Mouse (Mus musculus) left cerebral cortex, postnatal 14 days (tissue): ENCODE data around the gene Fam136a. TPM values are rescaled to one million over a fixed set of nuclear protein-coding genes. Genes with fewer than 3 reads are reported as not detected.

Source experiments
- total RNA-seq, 2 experiments: library from RNA; stranded (reverse); gene quantifications; 2 replicates each; pipeline ENCODE4 v1.2.3; 2021

Fam136a gene
- total RNA-seq, 2 experiments from 2014 or later, result 26.2 to 28.4 TPM

Other genes starting within 250 kb of the Fam136a start
- 10 to 100 TPM; 16.3 to 18.5 TPM for gene Tgfa, start 170.4 kb upstream of the Fam136a start, total RNA-seq
- 10 to 100 TPM; 63.3 to 71.7 TPM for gene Snrpg, start 5.7 kb downstream of the Fam136a start, total RNA-seq
- gene Pcyox1, start 31.5 kb downstream of the Fam136a start, total RNA-seq, result 100 to 1,000 TPM; 108 to 109 TPM
- 100 to 1,000 TPM; 106 to 107 TPM for gene Tia1, start 38.6 kb downstream of the Fam136a start, total RNA-seq
- gene Gm44790, start 61.0 kb downstream of the Fam136a start, total RNA-seq, result under 1 TPM in 1 of 2 experiments, not detected in 1; 0.49 TPM
- gene C87436, start 72.7 kb downstream of the Fam136a start, total RNA-seq, result 10 to 100 TPM; 13.7 to 14.3 TPM
- 100 to 1,000 TPM; 182 to 190 TPM for gene Pcbp1, start 160.7 kb downstream of the Fam136a start, total RNA-seq